Mouse (Mus musculus): Measurements from ENCODE around the gene Rpl39.

The Rpl39 gene

DNA sequence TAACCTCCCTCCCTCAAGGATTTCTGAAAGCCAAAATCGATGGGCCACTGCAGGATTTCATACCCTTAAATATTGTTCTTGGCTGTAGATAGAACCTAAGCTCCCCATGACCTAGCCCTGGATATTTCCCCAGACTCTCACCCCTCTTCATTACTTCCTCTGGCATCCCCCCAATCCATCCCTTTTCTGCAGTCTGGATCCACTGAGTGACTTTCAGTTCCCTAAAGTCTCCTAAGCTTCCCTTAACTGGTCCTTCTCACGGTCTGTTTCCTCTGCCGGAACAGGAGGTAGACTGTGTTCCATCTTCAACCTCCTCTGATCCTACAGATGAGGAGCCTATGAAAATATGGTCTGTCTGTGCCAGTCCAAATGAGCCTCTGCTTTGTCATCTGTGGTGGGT is 17.9 kb downstream of the Rpl39 start:
- DNase-seq (ENCODE audit: low spot score in 2 of 2) = no peak

DNA sequence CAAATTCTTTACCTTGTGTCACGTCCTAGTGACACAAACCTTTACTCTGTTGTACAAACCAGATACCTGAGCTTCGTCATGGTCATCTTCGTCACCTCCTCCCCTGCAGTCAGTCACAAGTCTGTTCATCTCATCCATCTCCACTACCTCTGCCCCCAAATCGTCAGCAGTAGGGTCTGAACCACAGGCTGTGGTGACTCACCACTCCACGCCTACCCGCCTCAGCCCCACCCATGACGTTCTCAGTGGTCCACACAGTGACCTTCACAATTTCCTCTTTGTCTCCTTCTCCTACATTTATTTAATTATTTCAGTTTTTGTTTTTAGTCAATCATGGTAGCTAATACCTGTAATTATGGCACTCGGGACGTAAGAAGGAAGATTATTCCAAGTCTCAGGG is 21.3 kb downstream of the Rpl39 start:
- DNase-seq (ENCODE audit: low spot score in 2 of 2) = no peak

DNA sequence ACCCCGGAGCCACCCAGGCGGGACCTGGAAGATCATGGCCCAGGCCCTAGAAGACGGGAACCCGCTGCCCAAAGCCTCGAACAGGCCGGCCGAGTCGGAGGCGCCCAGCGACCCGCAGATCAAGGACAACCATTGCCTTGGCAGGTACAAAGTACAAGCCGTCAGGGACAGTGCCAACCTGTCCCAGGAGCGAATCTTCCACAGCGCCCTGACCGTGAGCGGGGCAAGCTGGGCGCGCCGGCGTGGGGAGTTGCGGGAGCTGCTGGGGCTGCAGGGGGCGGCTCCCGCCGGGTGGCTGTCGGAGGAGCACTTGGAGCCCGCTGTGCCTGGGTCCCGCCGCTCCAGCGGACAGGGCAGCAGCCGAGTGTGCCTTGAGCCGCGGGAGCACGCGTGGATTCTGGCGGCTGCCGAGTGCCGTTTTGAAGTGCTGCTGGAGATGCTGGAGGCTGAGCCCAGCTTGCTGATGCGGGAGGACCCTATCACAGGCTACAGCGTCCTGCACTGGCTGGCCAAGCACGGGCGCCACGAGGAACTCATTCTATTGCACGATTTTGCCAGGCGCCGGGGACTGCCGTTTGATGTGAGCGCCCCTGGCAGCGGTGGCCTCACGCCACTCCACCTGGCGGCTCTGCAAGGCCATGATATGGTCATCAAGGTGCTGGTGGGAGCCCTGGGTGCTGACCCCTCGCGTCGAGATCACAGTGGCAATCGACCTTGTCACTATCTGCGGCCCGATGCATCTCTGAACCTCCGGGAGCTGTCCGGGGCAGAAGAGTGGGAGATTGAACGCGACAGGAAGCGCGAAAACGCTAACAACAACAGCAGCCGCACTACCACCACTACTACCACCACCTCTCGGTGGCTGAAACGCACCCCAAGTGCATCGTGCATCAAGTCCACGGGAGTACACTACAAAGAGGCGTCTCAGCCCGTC is 36.0 kb downstream of the Rpl39 start:
- DNase-seq (ENCODE audit: low spot score in 2 of 2) = no peak

DNA sequence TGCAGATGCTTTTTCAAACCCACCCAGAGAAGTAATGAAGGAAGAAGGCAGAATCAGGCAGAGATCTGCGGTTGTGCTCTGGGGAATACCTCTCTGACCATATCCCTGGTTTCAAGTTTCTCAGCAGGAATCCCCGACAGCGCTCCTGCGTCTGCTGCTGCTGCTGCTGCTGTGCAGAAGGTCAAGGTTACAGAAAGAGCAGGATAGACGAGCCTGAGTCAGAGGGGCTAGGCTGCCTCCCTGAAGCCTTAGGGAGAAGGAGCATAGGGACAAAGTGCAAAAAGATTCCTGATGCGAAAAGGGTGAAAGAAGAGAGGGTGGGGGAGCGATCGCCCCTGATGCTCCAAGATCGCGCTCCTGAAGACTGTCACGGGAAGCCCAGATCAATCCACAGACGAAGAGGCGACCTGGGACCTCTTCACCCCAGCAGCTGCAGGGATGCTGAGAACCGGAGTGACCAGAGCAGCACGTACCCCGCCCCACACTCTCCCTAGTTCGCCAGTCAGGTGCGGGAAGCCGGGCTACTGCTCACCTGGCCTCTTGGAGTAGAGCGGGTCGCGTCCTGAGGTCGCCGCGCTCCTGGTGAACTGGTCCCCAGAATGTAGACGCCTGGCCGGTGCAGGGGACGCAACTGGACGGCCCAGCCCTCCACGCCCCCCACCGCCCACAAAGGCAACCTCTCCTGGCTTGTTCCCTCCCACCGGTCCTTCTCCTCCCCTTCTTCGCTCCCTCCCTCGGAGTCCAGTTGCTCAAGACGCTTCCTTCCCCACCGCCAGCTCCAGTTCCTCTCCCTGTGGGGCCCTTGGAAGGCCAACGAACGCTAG is 36.9 kb downstream of the Rpl39 start, which contains the start of gene Sowahd:
Gene Sowahd (plus strand): TSS at position 780 of the 824 bp plus-strand sequence.
- DNase-seq (ENCODE audit: low spot score in 2 of 2) = peak in 1 of 2 experiments; percentile 15

DNA sequence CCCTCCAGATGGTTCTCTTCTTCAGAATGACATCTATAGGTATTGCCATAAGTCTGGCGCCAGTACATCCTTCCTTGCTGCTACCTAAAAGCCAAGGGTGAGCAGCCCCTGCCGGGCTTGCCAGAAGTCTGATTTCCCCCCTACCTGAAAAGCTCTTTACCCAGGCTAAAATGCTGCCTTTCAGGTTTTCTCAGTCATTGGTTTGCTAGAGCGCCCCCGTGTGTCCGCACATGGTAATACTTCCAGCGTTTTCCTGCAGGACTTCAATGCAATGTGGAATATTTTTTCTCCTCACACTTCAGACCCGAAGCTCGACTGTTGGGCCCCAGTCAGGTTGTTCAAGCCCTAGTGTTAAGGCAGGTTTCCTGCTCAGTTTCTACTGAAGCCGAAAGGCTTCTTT is 42.5 kb downstream of the Rpl39 start:
- DNase-seq (ENCODE audit: low spot score in 2 of 2) = peak; percentile 19 to 67

Data from urinary bladder, postnatal 4 days (tissue).